Mouse (Mus musculus): ENCODE results near the gene Igfals.

GRCm38 (mm10) chr17:24850065-24850772 is 15.6 kb upstream of the Igfals start, which contains the start of gene Fahd1:
- TF ChIP-seq CTCF (IDR thresholded peaks at IDR 0.05; ENCODE audit: low read depth, low read length) (no peak), GATA1 (IDR thresholded peaks at IDR 0.05; ENCODE audit: borderline replicate concordance, low read length) (no peak), TAL1 (conservative IDR thresholded peaks at IDR 0.05; ENCODE audit: low read depth, low read length) (no peak), GATA2 (IDR thresholded peaks at IDR 0.05; ENCODE audit: borderline replicate concordance, low read depth, low read length) (no peak), POLR2AphosphoS5 (IDR thresholded peaks at IDR 0.05; ENCODE audit: insufficient replicate concordance, low read depth, low read length) (no peak)

All from G1E (cell line).